Mouse (Mus musculus): ENCODE results near the gene Ciapin1. TPM values are rescaled to one million over a fixed set of nuclear protein-coding genes. Genes with fewer than 3 reads are reported as not detected.
A peak's percentile ranks its signal among the peaks of the same experiment; 100 is the strongest.

The Ciapin1 gene
- polyA plus RNA-seq, 1 experiment from 2014 or later, result 104 TPM

DNA sequence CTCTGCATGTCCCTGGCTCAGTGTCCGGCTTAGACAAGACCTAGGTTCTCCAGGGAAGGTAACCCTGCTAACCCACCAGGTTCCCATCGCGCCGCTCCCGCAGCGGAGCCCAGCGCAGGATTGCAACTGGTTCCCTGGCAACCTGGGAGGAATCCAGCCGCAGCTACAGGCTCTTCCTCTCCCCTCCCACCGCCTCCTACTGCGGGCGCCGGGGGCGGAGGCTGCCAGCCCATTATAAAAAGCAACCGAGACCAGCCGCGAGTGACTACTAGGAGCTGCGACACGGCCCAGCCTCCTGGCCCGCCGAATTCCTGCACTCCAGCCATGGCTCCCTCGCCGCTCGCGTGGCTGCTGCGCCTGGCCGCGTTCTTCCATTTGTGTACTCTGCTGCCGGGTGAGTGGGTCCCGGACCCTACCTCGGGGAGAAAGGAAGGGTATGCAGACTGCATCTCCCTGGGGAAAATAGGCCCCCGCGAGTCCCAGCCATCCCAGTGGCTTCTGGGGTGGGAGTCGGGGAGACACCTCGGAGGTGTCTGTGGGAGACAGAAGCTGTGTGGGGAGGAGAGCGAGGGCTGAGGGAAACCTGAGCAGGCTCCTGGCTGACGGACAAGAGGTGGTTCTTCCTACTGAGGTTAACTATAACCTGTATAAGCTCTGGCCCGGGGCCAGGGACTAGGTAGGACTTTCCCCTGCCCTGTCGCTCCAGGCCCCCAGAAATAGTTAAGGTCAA, 66.1 kb downstream of the Ciapin1 start, which contains the start of gene Cx3cl1:
Gene Cx3cl1, plus strand, starts transcription at position 69 of the 730 bp plus-strand sequence.
- 3% methylated on average over 38 of the region's 38 CpGs for WGBS
- Histone ChIP-seq H3K36me3 (no peaks in the 10 kb centered on the region), H3K4me3 (peak within 1 kb of the TSS; percentile 43), H3K4me2 (peak within 1 kb of the TSS; percentile 80), H3K4me1 (peaks cover 26% of the 10 kb centered on the region), H3K27ac (peak within 1 kb of the TSS; percentile 71), H3K27me3 (peaks cover 37% of the 10 kb centered on the region), H3K9me3 (no peaks in the 10 kb centered on the region), H3K9ac (peak within 1 kb of the TSS; percentile 37)
- ATAC-seq (ENCODE audit: borderline replicate concordance, extremely low read depth, low FRiP score, low TSS enrichment), result peak; percentile 83

GRCm38 (mm10) chr8:94770945-94771344, 67.2 kb downstream of the Ciapin1 start:
- peak overlapping the region; percentile 71 for H3K27ac ChIP-seq
- H3K27me3 ChIP-seq, result peaks cover 37% of the 10 kb centered on the region
- no peak overlapping the region for H3K9ac ChIP-seq
- H3K36me3 ChIP-seq, result no peaks in the 10 kb centered on the region
- no peaks in the 10 kb centered on the region for H3K9me3 ChIP-seq
- H3K4me2 ChIP-seq, result peak overlapping the region; percentile 80; the same call in 1 of the 2 replicates
- peaks cover 26% of the 10 kb centered on the region for H3K4me1 ChIP-seq
- WGBS, result 12% methylated on average over 6 of the region's 6 CpGs
- H3K4me3 ChIP-seq, result no peak overlapping the region
- ATAC-seq (ENCODE audit: borderline replicate concordance, extremely low read depth, low FRiP score, low TSS enrichment), result no peak

Other genes starting within 250 kb of the Ciapin1 start
- gene Rspry1, start 236.4 kb downstream of the Ciapin1 start, polyA plus RNA-seq (2015; fragmentation: Nextera tagmentation; extraction: Ambion mirVana), result 33.7 and 35.2 TPM in 2 replicates
- 55.4 and 59.8 TPM in 2 replicates for gene Fam192a, start 236.4 kb downstream of the Ciapin1 start, polyA plus RNA-seq (2015; fragmentation: Nextera tagmentation; extraction: Ambion mirVana)
- 147 TPM in 2 replicates for gene Arl2bp, start 171.8 kb downstream of the Ciapin1 start, polyA plus RNA-seq (2015; fragmentation: Nextera tagmentation; extraction: Ambion mirVana)
- 3.5 and 3.6 TPM in 2 replicates for gene Pllp, start 142.1 kb downstream of the Ciapin1 start, polyA plus RNA-seq (2015; fragmentation: Nextera tagmentation; extraction: Ambion mirVana)
- 0.06 TPM in 2 replicates for gene Ccl22, start 92.8 kb downstream of the Ciapin1 start, polyA plus RNA-seq (2015; fragmentation: Nextera tagmentation; extraction: Ambion mirVana)
- 6.2 and 8.3 TPM in 2 replicates for gene Cx3cl1, start 66.3 kb downstream of the Ciapin1 start, polyA plus RNA-seq (2015; fragmentation: Nextera tagmentation; extraction: Ambion mirVana)
- gene Ccl17, start 27.9 kb downstream of the Ciapin1 start, polyA plus RNA-seq (2015; fragmentation: Nextera tagmentation; extraction: Ambion mirVana), result 0.32 TPM in 1 of 2 replicates, not detected in the other
- gene Coq9, start within 50 bp of the Ciapin1 start, polyA plus RNA-seq (2015; fragmentation: Nextera tagmentation; extraction: Ambion mirVana), result 63.0 and 68.0 TPM in 2 replicates
- 161 and 164 TPM in 2 replicates for gene Polr2c, start 19.1 kb upstream of the Ciapin1 start, polyA plus RNA-seq (2015; fragmentation: Nextera tagmentation; extraction: Ambion mirVana)
- gene Dok4, start 38.0 kb upstream of the Ciapin1 start, polyA plus RNA-seq (2015; fragmentation: Nextera tagmentation; extraction: Ambion mirVana), result 40.4 and 45.7 TPM in 2 replicates
- 28.7 and 29.3 TPM in 2 replicates for gene Ccdc102a, start 79.7 kb upstream of the Ciapin1 start, polyA plus RNA-seq (2015; fragmentation: Nextera tagmentation; extraction: Ambion mirVana)
- gene Adgrg5, start 85.3 kb upstream of the Ciapin1 start, polyA plus RNA-seq (2015; fragmentation: Nextera tagmentation; extraction: Ambion mirVana), result 0.29 and 0.36 TPM in 2 replicates
- 35.4 and 35.6 TPM in 2 replicates for gene Adgrg1, start 136.4 kb upstream of the Ciapin1 start, polyA plus RNA-seq (2015; fragmentation: Nextera tagmentation; extraction: Ambion mirVana)
- 4.3 and 5.2 TPM in 2 replicates for gene Adgrg3, start 179.3 kb upstream of the Ciapin1 start, polyA plus RNA-seq (2015; fragmentation: Nextera tagmentation; extraction: Ambion mirVana)
- gene Drc7, start 216.7 kb upstream of the Ciapin1 start, polyA plus RNA-seq (2015; fragmentation: Nextera tagmentation; extraction: Ambion mirVana), result 0.61 and 0.83 TPM in 2 replicates
- gene Katnb1, start 242.8 kb upstream of the Ciapin1 start, polyA plus RNA-seq (2015; fragmentation: Nextera tagmentation; extraction: Ambion mirVana), result 19.4 and 22.6 TPM in 2 replicates